14 mouse cellular contexts compared by ENCODE assay signal in genomic region chr7:45149545-45149944, GRCm38 (mm10). TPM values are rescaled to one million over a fixed set of nuclear protein-coding genes. Genes with fewer than 3 reads are reported as not detected.
DNase-seq lines count a peak whose midpoint lies in the region; ATAC-seq and TF ChIP-seq lines count a peak whose summit lies in the region.
"Had no signal": no experiment of that assay in that cellular context is flagged by ENCODE, and none has a peak within 500 bp of the region (broad histone marks: within the 10 kb centered on the region; RNA-seq: fewer than 3 reads in every experiment).

No protein-coding gene starts in this region.

- intact Hi-C loops in gastrocnemius, postnatal 36 days (cut with DNase I) = no loop called here

- peak overlapping the region; percentile 31; the same call in 1 of the 2 replicates for H3K9ac ChIP-seq in neural tube, embryonic 13.5 days
- no peak overlapping the region for H3K9ac ChIP-seq in stomach, postnatal 0 days (ENCODE audit: low read length)
- H3K9ac ChIP-seq: embryonic facial prominence, embryonic 12.5 days; midbrain, embryonic 13.5 days had no signal

- no peak overlapping the region for H3K27ac ChIP-seq in neural tube, embryonic 13.5 days (replicated peaks)
- peak overlapping the region; percentile 85 for H3K27ac ChIP-seq in stomach, postnatal 0 days (replicated peaks)
- H3K27ac ChIP-seq: embryonic facial prominence, embryonic 12.5 days; midbrain, embryonic 13.5 days had no signal

- ATAC-seq in neural tube, embryonic 13.5 days (ENCODE audit: low read depth) = no peak
- no peak for ATAC-seq in stomach, postnatal 0 days (ENCODE audit: low FRiP score, low TSS enrichment)
- ATAC-seq: inflammation-experienced regulatory T-cells, adult 6 months; midbrain, embryonic 13.5 days had no signal

- no peaks in the 10 kb centered on the region for H3K27me3 ChIP-seq in neural tube, embryonic 13.5 days
- no peaks in the 10 kb centered on the region for H3K27me3 ChIP-seq in stomach, postnatal 0 days (ENCODE audit: control insufficient read depth, insufficient read depth, low read length)
- H3K27me3 ChIP-seq: embryonic facial prominence, embryonic 12.5 days; midbrain, embryonic 13.5 days had no signal

- H3K4me3 ChIP-seq in neural tube, embryonic 13.5 days = no peak overlapping the region
- no peak overlapping the region for H3K4me3 ChIP-seq in stomach, postnatal 0 days (ENCODE audit: low read depth, low read length)
- H3K4me3 ChIP-seq: embryonic facial prominence, embryonic 12.5 days; midbrain, embryonic 13.5 days had no signal

- H3K4me1 ChIP-seq in neural tube, embryonic 13.5 days (replicated peaks) = peaks cover 18% of the 10 kb centered on the region
- peaks cover 8% of the 10 kb centered on the region; the same call in 1 of the 2 replicates for H3K4me1 ChIP-seq in stomach, postnatal 0 days (replicated peaks; ENCODE audit: control insufficient read depth, insufficient read depth)

- DNase-seq in gastrocnemius, postnatal 25 days = peak; percentile 50
- DNase-seq in gastrocnemius, postnatal 36 days = no peak
- DNase-seq in neural tube, embryonic 10.5 days (ENCODE audit: extremely low spot score, low spot score) = no peak
- peak; percentile 71 to 77 for DNase-seq in kidney, postnatal 4 days
- no peak for DNase-seq in stomach, postnatal 0 days (ENCODE audit: low spot score)
- DNase-seq in spleen, adult 18-20 months = no peak
- DNase-seq in ovary, postnatal 10 days (ENCODE audit: low spot score) = no peak
- DNase-seq: adrenal gland, postnatal 36 days; cerebellum, adult 18-20 months; liver had no signal

- 31% methylated on average over 6 of the region's 6 CpGs for WGBS in neural tube, embryonic 13.5 days
- WGBS in stomach, postnatal 0 days = 71% methylated on average over 6 of the region's 6 CpGs

- H3K36me3 ChIP-seq in neural tube, embryonic 13.5 days = peaks cover 19% of the 10 kb centered on the region; the same call in 1 of the 2 replicates
- peaks cover 6% of the 10 kb centered on the region for H3K36me3 ChIP-seq in stomach, postnatal 0 days (ENCODE audit: control insufficient read depth, insufficient read depth, low read length)

- TF ChIP-seq EP300 in stomach, postnatal 0 days (optimal IDR thresholded peaks at IDR 0.05) = no peak

- TF ChIP-seq CTCF in stomach, postnatal 0 days (IDR thresholded peaks at IDR 0.05; ENCODE audit: low read depth) = no peak

- no peaks in the 10 kb centered on the region for H3K9me3 ChIP-seq in neural tube, embryonic 13.5 days
- H3K9me3 ChIP-seq in stomach, postnatal 0 days (ENCODE audit: control insufficient read depth, low read length) = no peaks in the 10 kb centered on the region
- H3K9me3 ChIP-seq: embryonic facial prominence, embryonic 12.5 days; midbrain, embryonic 13.5 days had no signal

- no peak overlapping the region for H3K4me2 ChIP-seq in neural tube, embryonic 13.5 days
- H3K4me2 ChIP-seq in stomach, postnatal 0 days (replicated peaks; ENCODE audit: low read depth) = no peak overlapping the region
- H3K4me2 ChIP-seq: embryonic facial prominence, embryonic 12.5 days; midbrain, embryonic 13.5 days had no signal

RNA-seq across cellular contexts. Expression of gene Pih1d1, which starts 4.6 kb away (rescaled TPM):
- 10 to 100 TPM; 32.0 to 38.1 TPM for total RNA-seq in gastrocnemius, postnatal 25 days (2021)
- total RNA-seq in gastrocnemius, postnatal 36 days (2021) = 10 to 100 TPM; 28.6 to 36.2 TPM
- polyA plus RNA-seq in neural tube, embryonic 13.5 days (2015; fragmentation: Nextera tagmentation; extraction: Ambion mirVana) = 79.9 and 91.9 TPM in 2 replicates
- polyA plus RNA-seq in stomach, postnatal 0 days (2015; fragmentation: Nextera tagmentation; extraction: Ambion mirVana) = 48.8 and 49.0 TPM in 2 replicates

RNA-seq across cellular contexts. Expression of gene Aldh16a1, which starts 4.8 kb away (rescaled TPM):
- total RNA-seq in gastrocnemius, postnatal 25 days (2021) = 10 to 100 TPM; 15.6 to 15.9 TPM
- 10 to 100 TPM; 10.6 to 14.3 TPM for total RNA-seq in gastrocnemius, postnatal 36 days (2021)
- polyA plus RNA-seq in neural tube, embryonic 13.5 days (2015; fragmentation: Nextera tagmentation; extraction: Ambion mirVana) = 19.0 and 19.6 TPM in 2 replicates
- 24.6 and 25.6 TPM in 2 replicates for polyA plus RNA-seq in stomach, postnatal 0 days (2015; fragmentation: Nextera tagmentation; extraction: Ambion mirVana)

RNA-seq across cellular contexts. Expression of gene Flt3l, which starts 13.3 kb away (rescaled TPM):
- 1 to 10 TPM; 4.2 TPM for total RNA-seq in gastrocnemius, postnatal 25 days (2021)
- total RNA-seq in gastrocnemius, postnatal 36 days (2021) = 1 to 10 TPM; 2.8 to 4.0 TPM
- polyA plus RNA-seq in neural tube, embryonic 13.5 days (2015; fragmentation: Nextera tagmentation; extraction: Ambion mirVana) = 1.3 and 1.5 TPM in 2 replicates
- polyA plus RNA-seq in stomach, postnatal 0 days (2015; fragmentation: Nextera tagmentation; extraction: Ambion mirVana) = 2.2 and 2.3 TPM in 2 replicates

RNA-seq across cellular contexts. Expression of gene Gm45713, which starts 13.5 kb away (rescaled TPM):
- not detected for total RNA-seq in gastrocnemius, postnatal 25 days (2021)
- not detected for total RNA-seq in gastrocnemius, postnatal 36 days (2021)
- 0.53 TPM in 1 of 2 replicates, not detected in the other for polyA plus RNA-seq in neural tube, embryonic 13.5 days (2015; fragmentation: Nextera tagmentation; extraction: Ambion mirVana)
- 0.17 and 1.1 TPM in 2 replicates for polyA plus RNA-seq in stomach, postnatal 0 days (2015; fragmentation: Nextera tagmentation; extraction: Ambion mirVana)
- total RNA-seq: adrenal gland, postnatal 36 days had no signal
- polyA plus RNA-seq: midbrain, embryonic 13.5 days had no signal

RNA-seq across cellular contexts. Expression of gene Slc17a7, which starts 14.2 kb away (rescaled TPM):
- 1 to 10 TPM; 1.1 to 2.5 TPM for total RNA-seq in gastrocnemius, postnatal 25 days (2021)
- total RNA-seq in gastrocnemius, postnatal 36 days (2021) = under 1 TPM; 0.76 to 0.79 TPM
- polyA plus RNA-seq in neural tube, embryonic 13.5 days (2015; fragmentation: Nextera tagmentation; extraction: Ambion mirVana) = 0.78 and 0.83 TPM in 2 replicates
- polyA plus RNA-seq in stomach, postnatal 0 days (2015; fragmentation: Nextera tagmentation; extraction: Ambion mirVana) = 0.07 TPM in 1 of 2 replicates, not detected in the other

Comparison
In these comparisons a context has a peak if more than half of its experiments do, and no peak if none do; other contexts are left out.
1. DNase-seq: peak in gastrocnemius, postnatal 25 days (single experiment) and kidney, postnatal 4 days (2 of 2); none in gastrocnemius, postnatal 36 days (0 of 2), neural tube, embryonic 10.5 days (single experiment), stomach, postnatal 0 days (single experiment), spleen, adult 18-20 months (0 of 2) and ovary, postnatal 10 days (single experiment).